Mouse (Mus musculus) olfactory bulb, adult 2 months (tissue): Measurements from ENCODE around the gene Bglap3. TPM values are rescaled to one million over a fixed set of nuclear protein-coding genes. Genes with fewer than 3 reads are reported as not detected.

Experiments
- H3K27ac ChIP-seq: fragments of 200-500 bp; 2 replicates; pipeline ENCODE4 v1.5.1; 2012; ENCODE audit warnings: low read depth, low read length; ENCODE audit not compliant: insufficient read depth
- H3K4me1 ChIP-seq: fragments of 200-500 bp; 2 replicates; pipeline ENCODE4 v1.6.1; 2012; ENCODE audit warnings: low read length; ENCODE audit not compliant: control insufficient read depth, insufficient read depth
- H3K4me3 ChIP-seq: fragments of 200-500 bp; 2 replicates; pipeline ENCODE4 v1.5.1; 2012; ENCODE audit warnings: mild to moderate bottlenecking, low read depth, low read length, moderate library complexity; ENCODE audit not compliant: insufficient read depth
- CTCF ChIP-seq: fragments of 200-500 bp; IDR thresholded peaks from 2 replicates; pipeline ENCODE4 v1.5.1; 2012; ENCODE audit warnings: low read depth, mild to moderate bottlenecking, low read length, moderate library complexity; ENCODE audit not compliant: insufficient read depth
- POLR2A ChIP-seq: fragments of 200-500 bp; IDR thresholded peaks from 2 replicates; pipeline ENCODE4 v1.6.1; 2012; ENCODE audit warnings: mild to moderate bottlenecking, low read depth, low read length, moderate library complexity; ENCODE audit not compliant: insufficient read depth
- WGBS: fragments of 180-500 bp; shearing (Covaris S2); methylation state at CpG from one replicate; pipeline ENCODE4 v1.1.7; 2018; 5-methylcytosine and 5-hydroxymethylcytosine counted together
- polyA plus RNA-seq: library from polyadenylated mRNA; stranded (reverse); fragments of >200 nt; gene quantifications from 2 replicates; pipeline ENCODE4 v1.2.4, GENCODE M21; 2012; ENCODE audit warnings: low replicate concordance; ENCODE audit not compliant: missing spikeins, insufficient read depth, insufficient read length

Gene Bglap3
- polyA plus RNA-seq, 1 experiment = not detected

DNA sequence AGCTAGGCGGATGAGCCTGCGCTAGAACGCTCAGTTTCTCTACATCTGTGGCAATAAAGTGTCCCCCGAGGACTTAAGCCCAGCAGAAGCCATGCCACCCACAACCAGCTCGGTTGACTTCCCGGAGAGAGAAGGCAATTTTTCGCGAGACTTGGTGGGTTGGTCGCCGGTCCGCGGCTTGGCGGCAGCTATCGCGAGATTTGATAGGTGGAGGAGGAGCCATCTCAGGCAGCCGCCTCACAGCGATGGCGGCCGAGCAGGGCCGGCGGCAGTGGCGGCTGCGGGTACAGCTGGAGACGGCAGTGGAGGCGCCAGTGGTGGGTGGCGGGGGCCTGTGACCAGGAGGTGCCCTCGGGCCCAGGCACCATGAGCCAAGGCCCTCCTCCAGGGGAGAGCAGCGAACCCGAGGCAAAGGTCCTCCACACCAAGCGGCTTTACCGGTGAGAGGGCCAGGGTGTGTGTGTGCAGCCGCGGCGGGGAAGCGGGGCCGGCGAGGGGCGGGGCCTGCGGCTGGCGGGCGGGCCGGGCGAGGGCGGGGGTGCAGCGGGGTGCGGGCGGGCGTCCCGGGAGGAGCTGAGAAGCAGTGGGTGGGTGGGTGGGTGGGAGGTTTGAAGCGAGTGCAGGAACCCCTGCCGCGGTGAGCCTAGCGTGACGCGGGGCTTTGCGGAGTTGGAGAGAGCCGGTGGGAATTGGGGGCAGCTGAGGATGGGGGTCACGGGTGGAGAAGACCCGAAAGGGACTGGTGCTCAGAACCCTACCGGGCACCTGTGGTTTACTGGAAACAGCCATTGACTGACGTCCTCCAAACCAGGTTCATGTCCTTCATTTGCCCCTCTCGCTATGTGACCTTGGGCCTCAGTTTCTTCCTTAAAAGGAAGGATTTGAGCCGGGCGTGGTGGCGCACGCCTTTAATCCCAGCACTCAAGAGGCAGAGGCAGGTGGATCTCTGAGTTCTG is 36.2 kb downstream of the Bglap3 start, which contains the start of the genes Tmem79 and Smg5:
Tmem79 (minus strand) TSS at position 91 of the 956 bp plus-strand sequence.
Smg5 (plus strand) TSS at position 203 of the 956 bp plus-strand sequence.
- TF ChIP-seq POLR2A = peak; percentile 95
- no peak for TF ChIP-seq CTCF
- under 1% methylated on average over 58 of the region's 66 CpGs for WGBS
- peak within 1 kb of the TSS; percentile 97 for H3K27ac ChIP-seq
- H3K4me1 ChIP-seq = peaks cover 6% of the 10 kb centered on the region
- peak within 1 kb of the TSS; percentile 92 for H3K4me3 ChIP-seq

DNA sequence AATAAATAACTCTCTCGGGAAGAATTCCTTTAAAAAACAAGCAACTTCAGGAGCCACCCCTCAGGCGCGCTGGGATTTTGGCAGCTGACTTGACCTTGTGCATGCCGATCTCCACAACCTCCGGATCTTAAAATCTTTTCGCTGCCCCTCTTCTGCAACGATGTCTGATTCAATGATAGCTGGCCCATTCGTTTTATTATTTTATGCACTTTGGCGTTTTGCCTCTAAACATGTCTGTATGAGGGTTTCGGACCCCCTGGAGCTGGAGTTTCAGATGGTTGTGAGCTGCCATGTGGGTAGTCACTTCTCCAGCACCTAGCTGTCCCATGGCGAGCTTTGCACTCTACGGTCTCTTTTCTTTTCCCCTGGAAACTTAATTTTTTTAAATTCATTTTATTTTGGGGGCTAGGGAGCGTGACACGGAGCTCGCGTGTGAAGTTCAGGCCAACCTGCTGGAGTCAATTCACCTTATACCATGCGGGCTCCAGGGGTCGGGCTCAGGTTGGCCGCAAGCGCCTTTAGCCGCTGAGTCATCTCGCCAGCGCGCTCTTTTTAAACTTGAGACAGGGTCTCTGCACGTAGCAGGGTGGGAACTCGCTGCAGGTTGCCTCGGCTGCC is 37.0 kb downstream of the Bglap3 start:
- peak overlapping the region; percentile 92 for H3K4me3 ChIP-seq
- under 1% methylated on average over 27 of the region's 27 CpGs for WGBS
- TF ChIP-seq CTCF (no peak), POLR2A (no peak)
- H3K27ac ChIP-seq = peak overlapping the region; percentile 97; the same call in 1 of the 2 replicates
- H3K4me1 ChIP-seq = peaks cover 6% of the 10 kb centered on the region

DNA sequence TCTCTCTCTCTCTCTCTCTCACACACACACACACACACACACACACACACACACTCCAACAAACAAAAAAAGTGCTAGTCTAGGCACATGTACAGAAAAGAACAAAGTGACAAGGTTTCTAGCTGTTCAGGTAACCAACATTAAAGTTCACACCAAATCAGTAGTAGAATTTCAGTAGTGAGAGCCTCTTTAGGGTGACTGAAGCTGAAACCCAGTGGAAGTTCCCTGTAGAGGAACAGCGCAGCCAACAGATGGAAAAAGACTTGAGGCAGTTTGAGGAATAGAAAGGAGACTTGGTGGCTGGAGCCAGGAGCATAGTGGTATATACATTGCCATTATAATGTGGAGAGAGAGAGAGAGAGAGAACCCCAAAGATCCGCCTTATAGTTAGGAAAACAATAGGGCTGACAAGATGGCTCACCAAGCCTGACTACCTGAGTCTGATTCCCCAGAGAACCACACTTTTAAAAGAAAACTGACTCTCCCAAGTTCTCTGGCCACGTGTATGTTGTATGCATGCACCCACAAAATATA is 37.6 kb downstream of the Bglap3 start:
- H3K27ac ChIP-seq = no peak overlapping the region
- no peak overlapping the region for H3K4me3 ChIP-seq
- TF ChIP-seq CTCF = no peak
- TF ChIP-seq POLR2A = no peak
- 36% methylated on average over 3 of the region's 3 CpGs for WGBS
- H3K4me1 ChIP-seq = peaks cover 6% of the 10 kb centered on the region

DNA sequence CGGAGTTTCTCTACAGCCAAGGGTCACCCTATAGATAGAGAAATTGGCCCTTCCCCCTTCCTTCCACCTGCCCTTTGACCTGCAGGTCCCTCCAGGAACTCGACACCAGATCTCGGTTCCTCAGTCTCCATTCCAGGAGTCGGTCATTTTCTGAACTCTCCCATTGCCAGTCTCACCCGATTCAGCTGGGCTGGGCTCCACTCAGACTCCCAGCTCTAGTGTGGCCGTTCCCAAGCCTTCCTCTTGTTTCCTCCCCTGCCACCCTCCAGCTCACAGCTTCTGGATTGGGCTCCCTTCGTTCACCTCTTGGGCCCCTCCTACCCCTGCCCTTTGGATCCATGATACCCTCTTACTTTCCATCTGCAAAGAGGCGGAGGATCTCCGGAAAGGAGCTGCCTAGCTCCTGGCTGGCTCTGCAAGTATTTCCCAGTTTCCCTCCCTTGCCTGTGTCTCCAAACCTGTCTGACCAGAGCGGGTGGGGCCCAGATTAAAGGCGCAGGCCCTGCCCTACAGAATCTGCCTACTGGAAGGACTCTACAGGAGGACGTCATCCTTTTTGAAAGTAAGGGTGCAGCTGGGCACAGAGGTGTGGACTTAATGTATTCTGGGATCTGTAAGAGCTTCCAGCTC is 38.4 kb downstream of the Bglap3 start:
- WGBS = 66% methylated on average over 12 of the region's 12 CpGs
- H3K4me3 ChIP-seq = no peak overlapping the region
- H3K27ac ChIP-seq = no peak overlapping the region
- peaks cover 6% of the 10 kb centered on the region for H3K4me1 ChIP-seq
- TF ChIP-seq POLR2A = no peak
- TF ChIP-seq CTCF = no peak

DNA sequence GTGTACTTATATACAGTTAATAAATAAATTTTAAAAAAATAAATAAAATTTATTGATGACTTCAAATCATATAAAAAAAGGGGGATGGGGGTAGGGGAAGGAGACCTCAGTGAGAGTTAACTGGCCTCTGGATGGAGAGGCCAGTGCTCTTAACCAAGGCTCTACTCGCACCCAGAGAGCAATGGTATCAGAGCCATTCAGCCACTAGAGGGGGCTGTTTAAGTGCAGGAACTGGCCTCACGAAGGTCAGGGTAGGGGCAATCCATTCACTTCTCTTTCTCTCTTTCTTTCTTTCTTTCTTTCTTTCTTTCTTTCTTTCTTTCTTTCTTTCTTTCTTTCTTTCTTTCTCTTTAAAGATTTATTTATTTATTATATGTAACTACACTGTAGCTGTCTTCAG is 41.3 kb downstream of the Bglap3 start:
- TF ChIP-seq CTCF = no peak
- TF ChIP-seq POLR2A = no peak
- Histone ChIP-seq H3K27ac (no peak overlapping the region), H3K4me1 (peaks cover 2% of the 10 kb centered on the region), H3K4me3 (no peak overlapping the region)
- WGBS = 27% methylated on average over 2 of the region's 2 CpGs

DNA sequence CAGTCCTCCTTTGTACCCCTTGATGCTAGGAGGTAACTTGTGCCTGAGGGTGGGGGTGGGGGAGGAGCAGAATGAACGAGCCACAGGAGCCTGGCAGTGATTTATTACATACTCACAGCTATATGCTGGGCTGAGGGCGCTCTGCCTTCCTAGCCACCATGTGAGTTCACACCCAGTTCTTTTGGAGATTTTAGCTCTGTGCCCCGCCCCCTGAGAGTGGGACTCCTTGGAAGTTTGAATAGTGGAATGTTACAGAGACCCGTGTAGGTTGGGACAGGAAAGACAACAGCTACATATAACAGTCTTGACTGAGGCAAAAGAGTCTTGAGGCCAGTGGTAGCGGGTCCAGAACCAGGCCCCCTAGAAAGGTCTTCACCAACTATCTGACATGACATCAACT is 43.6 kb downstream of the Bglap3 start:
- no peak overlapping the region for H3K4me3 ChIP-seq
- 83% methylated on average over 5 of the region's 5 CpGs for WGBS
- H3K4me1 ChIP-seq = peaks cover 13% of the 10 kb centered on the region
- H3K27ac ChIP-seq = no peak overlapping the region
- TF ChIP-seq CTCF = no peak
- TF ChIP-seq POLR2A = no peak

DNA sequence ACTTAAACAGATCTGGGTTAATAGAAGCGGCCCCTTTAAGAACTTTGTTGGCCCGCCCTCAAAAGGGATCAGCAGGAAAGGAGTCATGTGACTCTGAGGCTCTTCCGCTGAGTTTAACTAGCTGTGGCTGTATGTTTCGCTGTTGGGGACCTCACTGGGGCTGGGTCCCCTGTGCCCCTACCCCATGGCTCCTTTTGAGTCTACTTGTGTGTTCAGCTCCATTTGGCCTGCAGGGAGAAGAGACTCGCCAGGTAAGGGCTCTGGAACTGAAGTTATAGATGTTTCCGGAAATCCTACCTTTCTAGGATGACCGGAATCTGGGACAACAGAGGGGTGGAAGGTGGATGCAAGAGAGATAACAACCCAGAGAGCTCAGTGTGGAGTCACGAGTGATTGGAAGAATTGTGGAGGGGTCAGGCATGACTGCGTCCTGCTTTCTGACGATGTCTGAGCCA is 47.6 kb downstream of the Bglap3 start, which contains the start of gene Glmp:
Glmp (plus strand) TSS at position 73 of the 455 bp plus-strand sequence.
- Histone ChIP-seq H3K4me3 (peak within 1 kb of the TSS; percentile 62), H3K27ac (no peak within 1 kb of the TSS), H3K4me1 (peaks cover 13% of the 10 kb centered on the region)
- WGBS = 0% methylated on average over 10 of the region's 10 CpGs
- peak; percentile 38; the same call in 1 of the 2 replicates for TF ChIP-seq POLR2A
- TF ChIP-seq CTCF = no peak

Other genes with a start within 250 kb of the Bglap3 start
- gene Mef2d, start 230.4 kb downstream of the Bglap3 start, polyA plus RNA-seq = 460 TPM in 1 of 2 replicates, not detected in the other
- not detected in 2 replicates for gene Rhbg, start 118.0 kb downstream of the Bglap3 start, polyA plus RNA-seq
- gene Gm38392, start 85.5 kb downstream of the Bglap3 start, polyA plus RNA-seq = not detected in 2 replicates
- gene Tsacc, start 75.7 kb downstream of the Bglap3 start, polyA plus RNA-seq = not detected in 2 replicates
- 179 TPM in 1 of 2 replicates, not detected in the other for gene Cct3, start 75.6 kb downstream of the Bglap3 start, polyA plus RNA-seq
- gene Glmp, start 47.7 kb downstream of the Bglap3 start, polyA plus RNA-seq = not detected in 2 replicates
- gene Tmem79, start 36.6 kb downstream of the Bglap3 start, polyA plus RNA-seq = not detected in 2 replicates
- not detected in 2 replicates for gene Smg5, start 36.5 kb downstream of the Bglap3 start, polyA plus RNA-seq
- not detected in 2 replicates for gene Paqr6, start 8.2 kb downstream of the Bglap3 start, polyA plus RNA-seq
- gene Bglap2, start 6.0 kb upstream of the Bglap3 start, polyA plus RNA-seq = not detected in 2 replicates
- not detected in 2 replicates for gene Bglap, start 11.7 kb upstream of the Bglap3 start, polyA plus RNA-seq
- gene Pmf1, start 37.6 kb upstream of the Bglap3 start, polyA plus RNA-seq = not detected in 2 replicates
- not detected in 2 replicates for gene Slc25a44, start 52.4 kb upstream of the Bglap3 start, polyA plus RNA-seq
- not detected in 2 replicates for gene Sema4a, start 88.4 kb upstream of the Bglap3 start, polyA plus RNA-seq
- not detected in 2 replicates for gene Lmna, start 137.2 kb upstream of the Bglap3 start, polyA plus RNA-seq
- not detected in 2 replicates for gene Mex3a, start 159.7 kb upstream of the Bglap3 start, polyA plus RNA-seq
- not detected in 2 replicates for gene Rab25, start 175.6 kb upstream of the Bglap3 start, polyA plus RNA-seq
- 853 TPM in 1 of 2 replicates, not detected in the other for gene Lamtor2, start 180.3 kb upstream of the Bglap3 start, polyA plus RNA-seq
- 138 TPM in 1 of 2 replicates, not detected in the other for gene Ubqln4, start 181.0 kb upstream of the Bglap3 start, polyA plus RNA-seq
- not detected in 2 replicates for gene Ssr2, start 203.1 kb upstream of the Bglap3 start, polyA plus RNA-seq
- not detected in 2 replicates for gene Arhgef2, start 233.2 kb upstream of the Bglap3 start, polyA plus RNA-seq